Mouse (Mus musculus) heart, postnatal 36 days (tissue): ENCODE results near the gene Parn. TPM values are rescaled to one million over a fixed set of nuclear protein-coding genes. Genes with fewer than 3 reads are reported as not detected.
"Not testable (repeated sequence)": the region's sequence is repeated elsewhere in the genome, so short reads cannot be mapped to it uniquely, and the experiment has no call there.

Experiments used
- DNase-seq, 2 experiments: peaks; one replicate each; pipeline ENCODE4 v3.0.0; 2021 to 2022
- intact Hi-C: fragments of 180-260 bp; cut with DNase I; formaldehyde crosslinking; loops from one replicate; pipeline ENCODE4 v1.15.1; 2025
- total RNA-seq, 2 experiments: library from RNA; stranded (reverse); gene quantifications; 2 replicates each; pipeline ENCODE4 v1.2.3; 2021

Gene Parn
- 10 to 100 TPM in 1 of 2 experiments, 1 to 10 TPM in 1; 9.0 to 10.9 TPM for total RNA-seq

DNA sequence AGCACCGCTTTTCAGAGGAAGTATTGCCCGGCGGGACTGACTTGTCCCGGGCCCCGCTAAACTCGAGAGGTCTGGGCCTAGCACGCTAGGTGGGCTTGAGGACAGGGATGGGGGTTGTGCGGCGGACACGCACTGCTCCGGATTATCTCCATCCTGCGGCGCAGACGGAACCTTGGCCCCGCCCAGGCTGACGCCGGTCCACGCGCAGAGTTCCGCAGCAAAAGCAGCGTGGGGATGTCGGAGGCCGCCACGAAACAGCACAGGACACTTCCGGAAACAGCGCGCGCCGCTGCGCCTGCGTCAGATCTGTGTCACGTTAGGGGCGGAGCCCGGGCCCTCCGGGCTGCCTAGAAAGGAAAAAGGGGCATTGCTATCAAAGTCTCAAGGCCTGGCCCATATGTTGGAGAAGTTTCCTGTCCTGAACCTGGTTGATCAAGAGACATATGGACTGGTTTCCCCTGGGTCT, at the start of gene Parn:
Gene Parn (minus strand): TSS at position 293 of the 466 bp plus-strand sequence.
- intact Hi-C loops: loop anchor here (5.0 to 10.0 kb wide), 2 partner anchors 84 to 487 kb away; no protein-coding TSS in a partner anchor
- peak; percentile 92 to 93 for DNase-seq

DNA sequence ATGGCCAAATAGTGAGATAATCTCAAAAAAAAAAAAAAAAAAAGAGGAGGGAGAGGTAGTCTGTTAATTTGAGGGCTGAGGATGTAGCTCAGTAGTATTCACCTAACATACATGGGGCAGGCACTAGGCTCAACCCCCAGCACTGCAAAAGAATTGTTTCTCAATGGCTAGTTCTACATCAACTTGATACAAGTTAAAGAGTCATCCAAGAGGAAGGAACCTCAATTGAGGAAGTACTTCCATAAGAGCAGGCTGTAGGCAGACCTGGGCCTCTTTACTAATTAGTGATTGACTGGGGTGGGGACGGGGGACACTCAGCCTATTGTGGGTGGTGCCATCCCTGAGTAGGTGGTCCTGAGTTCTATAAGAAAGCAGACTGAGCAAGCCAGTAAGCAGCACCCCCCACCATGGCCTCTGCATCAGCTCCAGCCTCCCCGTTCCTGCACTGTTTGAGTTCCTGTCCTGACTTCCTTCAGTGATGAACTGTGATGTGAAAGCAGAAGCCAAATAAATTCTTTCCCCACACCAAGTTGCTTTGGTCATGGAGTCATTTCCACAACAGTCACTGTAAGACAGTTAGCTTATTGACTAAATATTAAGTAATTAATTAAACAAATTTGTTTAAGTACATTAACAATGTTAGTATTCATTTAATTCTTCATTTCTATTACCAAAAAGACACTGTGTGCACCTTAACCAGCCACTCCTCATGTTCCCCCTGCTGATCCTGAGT, 49.0 kb upstream of the Parn start:
- no peak for DNase-seq
- intact Hi-C loops: no loop called here

DNA sequence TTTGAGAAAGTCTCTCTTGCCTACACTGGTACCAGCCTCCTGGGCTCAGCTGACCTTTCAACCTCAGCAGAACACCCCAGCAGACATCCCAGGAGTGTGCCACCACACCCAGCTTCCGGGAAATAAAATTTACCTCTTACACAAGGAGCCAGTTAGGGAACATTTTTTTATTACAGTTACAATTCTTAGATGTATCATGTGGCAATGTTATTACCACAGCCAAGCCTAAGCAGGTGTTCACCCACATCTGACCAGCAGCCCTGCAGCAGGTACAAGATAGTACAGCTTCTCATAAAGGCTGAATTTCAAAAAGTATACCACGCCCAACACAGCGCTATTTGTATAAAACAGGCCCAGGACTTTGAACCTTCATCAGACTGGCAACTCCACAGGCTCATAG, 46.9 kb upstream of the Parn start:
- no peak for DNase-seq
- intact Hi-C loops: no loop called here

DNA sequence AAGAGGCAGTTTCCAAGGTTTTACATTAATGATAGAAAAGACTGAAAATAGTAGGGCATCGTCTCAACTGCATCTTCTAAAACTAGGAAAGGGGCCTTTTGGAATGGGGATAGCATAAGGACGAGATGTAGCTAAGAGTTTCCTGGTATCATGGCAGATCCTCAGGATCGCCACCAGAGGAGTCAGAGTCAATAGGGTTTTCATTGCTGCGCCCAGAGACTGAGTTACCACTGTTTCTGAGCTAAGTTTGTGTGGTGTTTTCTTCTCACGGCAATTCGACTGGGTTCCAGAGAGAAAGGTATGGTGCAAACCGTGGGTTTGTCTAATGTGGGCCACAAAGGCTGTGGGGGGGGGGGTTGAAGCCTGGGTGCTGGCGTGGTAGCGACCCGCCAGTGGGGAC, 36.7 kb upstream of the Parn start:
- intact Hi-C loops: no loop called here
- no peak for DNase-seq

DNA sequence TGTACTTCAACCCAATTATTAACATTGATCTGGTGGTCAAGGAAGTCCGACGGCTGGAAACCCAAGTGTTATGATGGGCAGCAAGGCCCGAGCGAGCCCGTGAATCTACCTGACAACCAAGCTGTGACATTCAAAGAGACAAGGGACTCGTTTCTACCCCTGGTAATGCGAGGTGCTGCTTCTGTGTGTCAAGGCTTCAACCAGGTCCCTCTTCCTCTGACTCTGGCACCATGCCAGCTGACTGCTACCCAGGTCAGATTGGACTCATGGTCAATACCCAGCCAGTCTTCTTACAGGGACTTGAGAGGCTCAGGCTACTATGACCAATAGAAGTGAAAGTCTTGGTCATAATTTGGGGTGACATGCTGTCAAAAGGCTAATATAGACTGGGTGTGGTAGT, 34.2 kb upstream of the Parn start:
- intact Hi-C loops: no loop called here
- no peak for DNase-seq

DNA sequence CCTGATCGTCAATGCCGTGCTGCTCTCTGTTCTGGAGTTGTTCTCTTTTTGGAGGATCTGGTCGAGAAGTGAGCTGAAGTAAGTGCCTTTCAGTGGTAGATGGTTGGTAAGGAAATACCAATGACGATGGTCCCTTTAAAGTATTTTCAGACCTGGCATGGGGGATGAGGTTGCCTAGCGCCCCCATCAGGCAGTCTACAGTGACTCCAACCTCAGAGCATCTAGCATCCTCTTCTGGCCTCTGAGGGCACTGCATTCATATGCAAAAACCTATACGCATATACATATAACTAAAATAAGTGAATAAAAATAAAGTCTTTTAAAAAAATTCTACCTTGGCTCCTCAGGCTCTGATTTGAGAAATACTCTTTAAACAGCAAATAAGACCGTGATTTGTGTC, 31.0 kb upstream of the Parn start:
- intact Hi-C loops: no loop called here
- no peak for DNase-seq

DNA sequence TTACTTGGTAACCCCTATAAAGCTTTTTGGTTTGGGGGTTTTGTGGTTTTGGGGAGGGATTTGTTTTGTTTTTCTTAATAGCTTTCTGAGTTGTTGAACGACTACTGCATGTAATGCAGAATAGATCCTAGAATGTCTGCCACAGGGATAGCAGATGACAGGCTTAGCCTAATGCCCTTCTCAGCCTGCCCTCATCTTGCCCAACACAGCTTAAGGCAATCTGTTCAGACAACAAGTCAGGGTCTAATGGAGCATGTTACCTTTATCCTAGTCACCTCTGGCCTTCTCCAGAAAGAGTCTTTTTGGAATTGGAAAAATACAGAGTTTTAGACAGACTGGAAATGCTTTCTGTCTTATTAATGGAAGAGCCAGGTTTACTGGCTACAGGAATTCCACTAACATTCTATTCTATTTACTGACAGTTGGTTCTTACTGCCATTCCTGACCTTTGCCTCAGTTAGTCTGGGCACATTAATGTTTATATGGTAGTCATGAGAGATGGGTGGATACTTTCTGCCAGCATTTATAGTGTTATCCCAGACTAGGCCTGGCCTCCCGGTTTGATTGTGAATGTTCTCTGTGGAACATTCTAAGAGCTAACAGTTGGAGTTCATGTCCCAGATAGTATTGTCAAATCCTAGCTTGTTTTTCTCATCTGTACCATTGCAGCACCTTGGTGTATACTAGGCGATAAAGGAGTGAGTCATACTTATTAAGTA, 10.8 kb upstream of the Parn start:
- no peak for DNase-seq
- intact Hi-C loops: no loop called here

DNA sequence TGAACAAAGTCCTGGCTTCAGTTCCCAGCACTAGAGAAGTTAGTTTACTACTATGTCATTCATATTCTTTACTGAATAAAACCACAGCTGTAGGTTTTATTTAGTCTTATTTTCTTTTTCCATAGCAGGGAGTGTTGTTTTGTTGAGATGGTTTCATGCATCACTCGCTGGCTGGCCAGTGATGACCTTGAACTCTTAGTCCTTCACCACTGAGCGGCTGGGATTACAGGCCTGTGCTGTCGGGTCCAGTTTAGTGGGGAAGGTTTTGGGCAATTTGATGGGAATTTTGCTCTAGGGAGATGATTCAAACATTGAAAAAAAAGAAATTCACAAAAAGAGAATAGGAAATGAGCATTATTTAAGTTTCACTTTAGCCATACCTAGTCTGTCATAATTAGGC, 6.5 kb upstream of the Parn start:
- intact Hi-C loops: loop anchor here (5.0 kb wide), 2 partner anchors 143 to 227 kb away; partner anchors contain the start of gene Ntan1
- no peak for DNase-seq

DNA sequence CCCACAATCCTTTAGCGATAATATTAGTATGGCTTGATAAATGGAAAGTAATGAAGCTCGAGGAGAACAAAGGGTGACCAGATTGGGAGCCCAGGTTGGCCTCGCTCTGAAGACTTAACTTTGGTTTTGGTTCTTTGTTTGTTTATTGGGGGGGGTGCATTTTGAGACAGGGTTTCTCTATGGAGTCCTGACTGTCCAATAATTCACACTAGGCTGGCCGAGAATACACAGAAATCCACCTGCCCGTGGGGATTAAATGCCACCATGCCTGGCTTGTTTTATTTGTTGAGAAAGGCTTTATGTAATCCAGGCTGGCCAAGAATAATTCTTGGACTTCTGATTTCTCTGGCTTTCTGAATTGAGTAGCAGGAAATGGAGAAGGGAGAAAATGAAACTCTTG, 5.1 kb upstream of the Parn start:
- intact Hi-C loops: loop anchor here (5.0 kb wide), 2 partner anchors 144 to 226 kb away; partner anchors contain the start of gene Ntan1
- DNase-seq: no peak

DNA sequence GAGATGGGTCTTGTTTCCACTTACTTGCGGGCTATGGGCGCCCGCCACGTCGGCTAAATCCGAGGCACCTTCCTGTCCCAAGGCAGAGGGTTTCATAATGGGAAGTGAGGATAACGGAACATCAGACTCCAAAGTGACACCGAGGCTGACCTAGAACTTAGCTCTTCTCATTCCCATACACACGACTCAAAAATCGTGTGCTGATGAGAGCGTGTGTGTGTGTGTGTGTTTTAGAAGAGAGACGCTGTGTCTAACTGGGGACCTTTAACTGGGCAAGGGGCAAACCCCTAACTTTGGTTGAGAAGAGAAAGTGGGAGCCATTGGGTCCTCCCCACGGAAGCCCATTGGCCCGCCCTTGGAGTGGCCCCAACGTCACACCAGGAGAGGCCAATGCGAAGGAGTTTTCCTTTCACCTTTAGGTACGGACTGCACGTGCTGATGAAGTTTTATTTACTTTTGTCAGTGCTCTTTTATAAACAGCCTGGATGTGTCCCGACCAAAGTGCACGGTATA, 4.5 kb upstream of the Parn start:
- peak; percentile 55 to 64 for DNase-seq
- intact Hi-C loops: loop anchor here (5.0 kb wide), 2 partner anchors 145 to 225 kb away; partner anchors contain the start of gene Ntan1

DNA sequence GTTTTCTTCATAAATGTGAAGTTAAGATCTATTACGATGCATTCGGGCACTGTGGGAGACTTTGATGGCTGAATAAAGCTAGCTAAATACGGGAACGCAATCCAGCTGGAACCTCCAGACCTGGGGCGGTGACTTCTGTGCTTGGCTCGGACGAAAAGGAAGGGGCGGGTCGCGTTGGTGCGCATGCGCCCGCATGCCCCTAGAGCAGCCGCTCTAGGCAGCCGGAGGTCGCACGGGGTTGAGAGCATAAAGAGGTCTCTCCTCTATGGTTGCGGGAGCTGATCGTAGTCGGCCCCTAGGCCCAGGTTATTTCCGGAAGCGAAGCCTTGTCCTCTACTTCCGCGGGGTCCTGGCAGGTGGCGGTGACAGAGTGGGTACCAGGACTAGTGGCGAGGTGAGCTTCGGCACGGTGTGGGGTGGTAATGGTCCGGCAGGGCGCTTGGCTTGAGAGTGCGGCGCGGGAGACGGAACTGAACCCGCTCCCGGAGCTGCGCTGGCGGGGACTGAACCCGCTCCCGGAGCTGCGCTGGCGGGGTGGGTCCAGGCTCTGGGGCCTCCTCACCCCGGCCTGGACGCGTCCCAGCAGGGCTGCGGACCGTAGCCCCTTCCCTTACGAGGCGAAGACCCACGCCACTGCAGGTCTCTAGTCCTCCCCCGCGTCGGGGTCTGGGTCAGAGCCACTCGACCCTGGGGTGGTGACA, 3.9 kb upstream of the Parn start, which contains the start of the genes Bfar and 3110001I22Rik:
Gene Bfar (plus strand): TSS at position 174 of the 701 bp plus-strand sequence.
Gene 3110001I22Rik (plus strand): TSS at position 245 of the 701 bp plus-strand sequence.
- peak; percentile 88 to 89 for DNase-seq
- intact Hi-C loops: loop anchor here (5.0 kb wide), 2 partner anchors 145 to 225 kb away; partner anchors contain the start of gene Ntan1

DNA sequence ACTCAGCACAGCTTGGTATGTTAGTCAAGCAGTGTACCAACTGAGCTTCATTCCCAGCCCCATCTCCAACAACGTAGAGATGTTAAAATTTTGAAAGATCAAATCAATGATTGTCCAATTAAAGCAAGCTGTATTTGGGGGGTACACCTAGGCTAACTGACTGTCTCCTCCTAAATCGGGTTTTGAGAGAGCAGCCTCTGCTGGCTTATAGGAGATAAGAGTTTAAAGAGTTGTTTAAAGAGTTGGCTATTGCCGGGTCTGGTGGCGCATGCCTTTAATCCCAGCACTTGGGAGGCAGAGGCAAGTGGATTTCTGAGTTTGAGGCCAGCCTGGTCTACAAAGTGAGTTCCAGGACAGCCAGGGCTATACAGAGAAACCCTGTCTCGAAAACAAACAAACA, 2.9 kb upstream of the Parn start:
- intact Hi-C loops: loop anchor here (5.0 kb wide), 2 partner anchors 146 to 224 kb away; partner anchors contain the start of gene Ntan1
- DNase-seq: not testable (repeated sequence)

DNA sequence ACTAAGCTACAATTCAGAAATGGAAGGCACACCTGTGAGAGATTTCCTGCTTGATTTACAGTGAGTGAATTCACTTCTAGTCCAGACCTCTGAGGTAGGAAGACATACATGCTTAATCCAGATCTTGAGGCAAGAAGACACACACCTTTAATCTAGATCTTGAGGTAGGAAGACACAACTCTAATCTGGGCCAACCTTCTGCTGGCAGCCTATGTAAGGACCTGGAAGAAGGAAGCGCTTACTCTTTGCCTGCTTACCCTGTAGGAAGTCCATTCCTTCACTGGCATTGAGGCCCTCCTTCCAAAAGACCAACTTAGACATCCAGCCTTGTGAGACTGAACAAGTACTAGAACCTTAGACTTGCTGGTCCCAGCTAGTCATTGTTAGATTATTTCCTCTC, 1.3 kb upstream of the Parn start:
- intact Hi-C loops: loop anchor here (5.0 to 10.0 kb wide), 2 partner anchors 83 to 486 kb away; no protein-coding TSS in a partner anchor
- no peak for DNase-seq

DNA sequence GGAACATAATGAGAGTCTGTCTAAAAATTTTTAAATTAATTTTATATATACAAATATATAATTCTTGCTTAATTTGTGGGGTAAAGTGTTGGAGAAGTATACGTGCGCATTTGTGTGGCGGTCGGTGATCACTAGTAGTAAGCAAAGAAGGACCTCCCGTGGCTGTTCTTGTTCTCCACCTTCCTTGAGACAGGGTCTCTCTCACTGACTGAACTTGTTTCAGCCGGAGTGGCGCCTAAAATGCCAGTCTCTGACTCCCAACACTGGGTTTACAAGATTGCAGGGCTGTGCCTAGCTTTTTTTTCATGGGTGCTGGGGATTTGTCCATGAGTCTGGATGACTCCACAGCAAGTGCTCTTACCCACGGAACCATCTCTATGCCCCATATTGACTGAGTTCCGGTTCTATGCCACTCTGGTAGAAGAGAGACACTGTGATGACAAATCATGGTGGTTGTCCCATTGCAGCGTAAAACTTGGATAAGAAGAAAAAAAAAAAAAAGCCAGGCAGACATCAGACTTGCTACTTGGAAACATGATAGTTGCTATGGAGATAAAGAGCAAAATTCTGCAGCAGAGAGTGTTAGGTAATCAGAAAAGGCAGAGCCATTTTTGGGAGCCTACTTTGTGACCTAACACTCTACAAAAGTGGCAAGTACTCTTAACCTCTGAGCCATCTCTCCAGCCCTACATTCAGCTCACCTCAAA, 585 bp upstream of the Parn start:
- intact Hi-C loops: loop anchor here (5.0 to 10.0 kb wide), 2 partner anchors 84 to 486 kb away; no protein-coding TSS in a partner anchor
- no peak for DNase-seq

DNA sequence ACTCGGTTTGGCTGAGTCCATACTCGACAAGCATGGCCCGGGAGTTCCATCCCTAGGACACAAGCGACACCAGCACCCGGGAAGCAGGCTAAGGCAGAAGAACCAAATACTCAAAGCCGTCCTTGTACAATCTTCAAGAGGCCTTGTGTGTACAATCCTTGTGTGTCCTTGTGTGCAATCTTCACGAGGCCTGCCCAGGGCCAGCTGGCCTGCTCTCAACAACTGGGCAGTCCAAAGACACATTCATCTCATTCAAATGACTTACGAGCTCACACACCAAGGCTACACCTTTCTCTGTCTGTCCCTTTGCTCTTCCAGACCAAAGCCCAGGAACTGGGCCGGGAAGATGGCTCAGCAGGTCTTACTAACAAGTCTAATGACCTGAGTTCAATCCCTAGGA, 7.2 kb downstream of the Parn start:
- intact Hi-C loops: loop anchor here (10.0 kb wide), 1 partner anchor 494 kb away; no protein-coding TSS in a partner anchor
- no peak for DNase-seq

DNA sequence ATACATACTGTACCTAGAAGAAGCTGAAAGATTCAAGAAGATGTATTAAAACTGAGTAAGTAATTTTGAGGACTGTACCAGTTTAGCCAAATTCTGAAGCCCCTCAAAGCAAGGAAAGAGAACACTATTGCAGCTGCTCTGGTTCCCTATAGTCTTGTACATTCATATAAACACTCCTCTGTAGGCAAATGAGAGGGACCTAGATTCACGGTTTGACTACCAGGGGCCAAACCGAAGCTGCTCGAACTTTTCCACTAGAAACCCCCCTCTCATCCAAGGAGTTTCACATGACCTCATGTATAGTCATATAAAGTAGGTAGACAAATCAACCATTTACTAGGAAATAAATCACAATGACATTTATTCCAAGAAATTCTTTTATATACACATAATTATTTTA, 9.1 kb downstream of the Parn start:
- intact Hi-C loops: no loop called here
- no peak for DNase-seq

DNA sequence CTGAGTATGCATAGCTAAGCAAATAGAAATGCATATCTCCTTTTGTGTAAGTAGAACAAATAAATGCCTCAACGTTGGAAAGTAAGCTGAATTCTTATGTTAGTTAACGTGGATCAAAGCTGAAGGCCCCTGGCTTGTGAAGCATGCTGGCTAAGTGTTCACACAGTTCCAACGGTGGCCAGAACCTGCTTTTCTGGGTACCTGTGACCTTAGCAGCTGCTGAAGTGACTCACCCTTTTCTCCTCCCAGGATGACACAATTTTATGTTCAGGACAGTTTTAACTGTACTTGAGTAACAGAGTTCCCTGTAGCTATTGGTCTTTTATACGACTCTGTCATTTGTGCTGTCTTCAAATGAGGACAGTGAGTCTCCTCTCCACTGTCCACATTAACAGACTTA, 22.0 kb downstream of the Parn start:
- intact Hi-C loops: no loop called here

DNA sequence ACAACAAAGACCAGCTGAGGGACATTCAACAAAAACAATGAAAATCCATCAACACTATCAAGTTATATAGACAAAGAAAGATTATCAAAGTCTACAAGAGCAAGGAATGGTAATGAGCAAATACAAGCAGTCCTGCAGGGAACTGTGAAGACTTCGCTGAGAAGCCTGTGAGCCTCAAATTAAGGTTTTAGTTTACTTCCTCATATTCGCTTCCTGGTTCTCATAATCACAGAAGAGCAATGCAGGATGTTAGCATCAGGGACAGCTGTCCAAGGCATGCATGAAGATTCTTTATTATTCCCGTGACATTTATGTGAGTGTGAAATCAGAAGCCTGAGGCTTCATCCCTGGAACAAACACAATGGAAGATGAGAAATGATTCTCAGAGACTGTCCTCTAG, 23.5 kb downstream of the Parn start:
- no peak for DNase-seq
- intact Hi-C loops: no loop called here

More for the DNA sequence above, 22.0 kb downstream of the Parn start:
- no peak for DNase-seq

DNA sequence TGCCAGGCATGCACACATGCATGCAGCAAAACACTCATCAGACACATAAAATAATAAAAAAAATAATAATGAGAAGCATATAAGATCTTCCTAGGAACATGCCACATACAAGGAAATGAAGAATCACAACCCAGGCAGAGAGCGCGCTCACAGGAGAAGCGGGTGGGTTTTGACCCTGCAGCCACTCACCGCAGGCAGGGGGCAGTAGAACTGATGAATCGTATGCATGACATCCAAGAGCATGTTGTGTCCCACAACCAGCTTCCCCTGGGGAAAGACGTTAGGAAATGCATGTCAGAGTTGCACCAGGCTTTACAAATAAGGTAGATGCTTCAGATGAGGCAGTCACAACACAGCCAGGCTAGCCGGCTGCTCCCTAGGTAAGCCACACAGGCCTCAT, 27.9 kb downstream of the Parn start:
- DNase-seq: no peak
- intact Hi-C loops: no loop called here

DNA sequence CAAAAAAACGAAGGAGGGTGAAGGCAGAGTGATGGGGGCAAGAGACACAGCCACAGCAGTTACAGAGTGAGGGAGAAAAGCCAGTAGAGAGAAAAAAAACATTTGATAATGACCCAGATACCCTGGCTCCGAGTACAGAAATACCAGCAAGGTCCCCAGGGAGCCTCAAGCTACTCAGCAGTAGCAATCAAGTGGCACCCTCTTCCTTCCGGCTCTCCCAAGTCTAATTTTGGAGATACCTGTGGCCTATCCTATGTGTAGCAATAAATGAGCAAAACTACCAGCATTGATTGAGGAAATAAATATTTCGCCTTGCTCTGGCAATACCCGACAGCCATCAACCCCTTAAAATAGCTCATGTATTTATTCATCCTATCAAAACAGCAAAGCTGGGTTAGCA, 28.5 kb downstream of the Parn start:
- no peak for DNase-seq
- intact Hi-C loops: no loop called here
